Mouse (Mus musculus): Measurements from ENCODE around the gene Jade1. TPM values are rescaled to one million over a fixed set of nuclear protein-coding genes. Genes with fewer than 3 reads are reported as not detected.

Jade1 gene
- polyA plus RNA-seq, 1 experiment from 2014 or later, result 18.6 TPM

Other genes with a start within 250 kb of the Jade1 start
- gene Sclt1, start 186.8 kb downstream of the Jade1 start, polyA plus RNA-seq (2014; fragmentation: Nextera tagmentation; extraction: Ambion mirVana), result 13.2 and 13.4 TPM in 2 replicates
- gene D3Ertd751e, start 186.9 kb downstream of the Jade1 start, polyA plus RNA-seq (2014; fragmentation: Nextera tagmentation; extraction: Ambion mirVana), result 13.2 and 18.2 TPM in 2 replicates